ENCODE assay signal across 9 mouse cellular contexts in genomic region chr19:24861612-24862451, GRCm38 (mm10). TPM values are rescaled to one million over a fixed set of nuclear protein-coding genes. Genes with fewer than 3 reads are reported as not detected.
DNase-seq lines count a peak whose midpoint lies in the region; ATAC-seq and TF ChIP-seq lines count a peak whose summit lies in the region.
"Had no signal": no experiment of that assay in that cellular context is flagged by ENCODE, and none has a peak within 500 bp of the region (broad histone marks: within the 10 kb centered on the region; RNA-seq: fewer than 3 reads in every experiment).

Pgm5 (minus strand) TSS chr19:24861855.

- H3K9ac ChIP-seq in hindbrain, embryonic 15.5 days = peak within 1 kb of the TSS; percentile 43
- H3K9ac ChIP-seq in liver, embryonic 13.5 days = no peak within 1 kb of the TSS

- ATAC-seq in hindbrain, embryonic 15.5 days (ENCODE audit: low FRiP score, low read depth) = peak; percentile 68
- ATAC-seq in liver, embryonic 13.5 days (ENCODE audit: low read depth) = no peak

- H3K4me2 ChIP-seq in hindbrain, embryonic 15.5 days = peak within 1 kb of the TSS; percentile 69
- peak within 1 kb of the TSS; percentile 49 for H3K4me2 ChIP-seq in liver, embryonic 13.5 days

- H3K27me3 ChIP-seq in testis, adult 2 months (ENCODE audit: control insufficient read depth, insufficient read depth, low read length) = no peaks in the 10 kb centered on the region
- peaks cover 26% of the 10 kb centered on the region for H3K27me3 ChIP-seq in hindbrain, embryonic 15.5 days
- H3K27me3 ChIP-seq in liver, embryonic 13.5 days = peaks cover 42% of the 10 kb centered on the region

- H3K27ac ChIP-seq in testis, adult 2 months (ENCODE audit: control insufficient read depth, insufficient read depth, low read depth, low read length) = no peak within 1 kb of the TSS
- H3K27ac ChIP-seq in hindbrain, embryonic 15.5 days (replicated peaks) = no peak within 1 kb of the TSS
- H3K27ac ChIP-seq in liver, embryonic 13.5 days = no peak within 1 kb of the TSS

- no peaks in the 10 kb centered on the region for H3K36me3 ChIP-seq in testis, adult 2 months (ENCODE audit: control insufficient read depth, insufficient read depth, low read length)
- H3K36me3 ChIP-seq in hindbrain, embryonic 15.5 days = no peaks in the 10 kb centered on the region
- no peaks in the 10 kb centered on the region for H3K36me3 ChIP-seq in liver, embryonic 13.5 days
- H3K36me3 ChIP-seq: G1E had no signal

- no peak for TF ChIP-seq POLR2A in testis, adult 2 months (IDR thresholded peaks at IDR 0.05; ENCODE audit: control insufficient read depth, low read depth, low read length)

- no peak for DNase-seq in testis, postnatal 14 days (ENCODE audit: low spot score)
- DNase-seq in gastrocnemius, postnatal 10 days = peak; percentile 69
- no peak for DNase-seq in liver, embryonic 13.5 days
- DNase-seq in ovary, postnatal 36 days (ENCODE audit: low spot score) = peak; percentile 50
- DNase-seq in c-Kit-positive CD71-positive TER-119-positive erythroid progenitor cells, embryonic 14.5 days (ENCODE audit: low spot score) = no peak
- no peak for DNase-seq in left cerebral cortex, adult 11 months (ENCODE audit: low spot score)

- no peaks in the 10 kb centered on the region for H3K9me3 ChIP-seq in hindbrain, embryonic 15.5 days
- H3K9me3 ChIP-seq in liver, embryonic 13.5 days (replicated peaks) = no peaks in the 10 kb centered on the region
- H3K9me3 ChIP-seq: G1E had no signal

- WGBS in hindbrain, embryonic 15.5 days = 2% methylated on average over 39 of the region's 39 CpGs
- 1% methylated on average over 39 of the region's 39 CpGs for WGBS in liver, embryonic 13.5 days (ENCODE audit: insufficient replicate concordance)

- H3K4me1 ChIP-seq in testis, adult 2 months (ENCODE audit: control insufficient read depth, insufficient read depth, low read length) = peaks cover 3% of the 10 kb centered on the region; the same call in 1 of the 2 replicates
- peaks cover 7% of the 10 kb centered on the region for H3K4me1 ChIP-seq in hindbrain, embryonic 15.5 days (replicated peaks)
- no peaks in the 10 kb centered on the region for H3K4me1 ChIP-seq in liver, embryonic 13.5 days (replicated peaks)

- peak within 1 kb of the TSS; percentile 38 for H3K4me3 ChIP-seq in testis, adult 2 months (ENCODE audit: control insufficient read depth, low read depth, low read length)
- H3K4me3 ChIP-seq in hindbrain, embryonic 15.5 days = peak within 1 kb of the TSS; percentile 42
- H3K4me3 ChIP-seq in liver, embryonic 13.5 days (replicated peaks) = peak within 1 kb of the TSS; percentile 44

- no peak for TF ChIP-seq CTCF in testis, adult 2 months (IDR thresholded peaks at IDR 0.05; ENCODE audit: control insufficient read depth, insufficient read depth, insufficient replicate concordance, low read depth, low read length)

RNA-seq across cellular contexts. Expression of gene Pgm5, which starts in this region (rescaled TPM):
- 0.38 and 3.5 TPM in 2 replicates for polyA plus RNA-seq in testis, adult 2 months (2012; rRNA removed)
- 10 to 100 TPM; 27.3 to 29.5 TPM for total RNA-seq in gastrocnemius, postnatal 10 days (2021)
- 1.2 and 2.2 TPM in 2 replicates for polyA plus RNA-seq in hindbrain, embryonic 15.5 days (2015; fragmentation: Nextera tagmentation; extraction: Ambion mirVana)
- 0.23 and 0.28 TPM in 2 replicates for polyA plus RNA-seq in liver, embryonic 13.5 days (2015; fragmentation: Nextera tagmentation; extraction: Ambion mirVana)
- polyA plus RNA-seq: G1E had no signal

Comparison
In these comparisons a context has a peak if more than half of its experiments do, and no peak if none do; other contexts are left out.
1. DNase-seq: peak in gastrocnemius, postnatal 10 days (single experiment) and ovary, postnatal 36 days (single experiment); none in testis, postnatal 14 days (single experiment), liver, embryonic 13.5 days (single experiment), c-Kit-positive CD71-positive TER-119-positive erythroid progenitor cells, embryonic 14.5 days (single experiment) and left cerebral cortex, adult 11 months (single experiment).
2. Peak in every context shown above with its lines, with median percentiles within 50 percentile points of each other: H3K4me3 ChIP-seq.